Mouse (Mus musculus): ENCODE data around the gene Rbfox1. TPM values are rescaled to one million over a fixed set of nuclear protein-coding genes. Genes with fewer than 3 reads are reported as not detected.

Rbfox1 gene
- polyA plus RNA-seq, 1 experiment from 2014 or later, result 2.9 TPM

DNA sequence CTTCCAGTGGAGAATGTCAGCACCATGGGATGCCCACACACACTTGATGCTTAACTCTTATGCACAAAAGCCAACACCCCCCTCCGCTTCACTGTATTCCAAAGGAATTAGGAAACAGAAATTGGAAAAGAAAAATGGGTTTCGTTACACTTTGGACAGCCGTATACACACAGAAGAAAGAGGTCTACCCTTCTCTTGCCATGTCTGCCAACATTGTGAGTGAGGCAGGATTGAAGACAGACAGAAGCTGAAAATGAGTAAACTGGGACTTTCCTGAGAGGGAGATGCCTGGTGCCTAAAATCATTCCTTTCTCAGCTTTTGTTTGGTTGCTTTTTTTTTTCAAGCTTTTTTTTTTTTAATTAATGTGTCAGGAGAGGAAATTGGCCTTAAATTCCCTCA, 1000.5 kb downstream of the Rbfox1 start:
- no peaks in the 10 kb centered on the region for H3K27me3 ChIP-seq
- H3K36me3 ChIP-seq, result no peaks in the 10 kb centered on the region
- 78% methylated on average over 3 of the region's 3 CpGs for WGBS
- H3K9ac ChIP-seq, result no peak overlapping the region
- no peaks in the 10 kb centered on the region for H3K9me3 ChIP-seq
- no peaks in the 10 kb centered on the region for H3K4me1 ChIP-seq
- H3K4me2 ChIP-seq (replicated peaks), result no peak overlapping the region
- no peak overlapping the region for H3K27ac ChIP-seq
- no peak for ATAC-seq (ENCODE audit: insufficient number of reproducible peaks, insufficient read depth, low FRiP score, low TSS enrichment)
- no peak overlapping the region for H3K4me3 ChIP-seq

DNA sequence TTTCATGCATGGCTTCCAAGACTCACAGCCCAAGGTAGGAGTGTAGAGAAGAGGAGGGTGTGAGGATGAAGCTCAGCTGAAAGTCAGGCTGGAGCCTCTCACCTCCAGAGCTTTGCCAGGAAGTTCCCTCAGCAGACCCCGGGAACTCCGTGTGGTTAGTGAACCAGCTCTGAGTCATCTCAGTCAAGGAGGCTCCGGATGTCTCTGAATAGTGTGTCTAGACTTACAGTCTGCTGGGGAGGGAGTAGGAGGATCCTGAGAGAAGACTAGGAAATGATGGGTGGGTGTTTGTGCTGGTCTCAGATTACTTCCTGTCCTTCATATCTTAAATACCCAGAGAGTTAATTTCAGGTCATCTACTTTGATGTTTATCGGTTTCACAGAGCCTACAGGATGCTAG, 1004.1 kb downstream of the Rbfox1 start:
- Histone ChIP-seq H3K9me3 (no peaks in the 10 kb centered on the region), H3K36me3 (no peaks in the 10 kb centered on the region), H3K4me3 (no peak overlapping the region), H3K27ac (no peak overlapping the region), H3K27me3 (no peaks in the 10 kb centered on the region), H3K4me1 (no peaks in the 10 kb centered on the region), H3K4me2 (replicated peaks) (no peak overlapping the region), H3K9ac (no peak overlapping the region)
- WGBS, result 52% methylated on average over 4 of the region's 4 CpGs
- ATAC-seq (ENCODE audit: insufficient number of reproducible peaks, insufficient read depth, low FRiP score, low TSS enrichment), result no peak

DNA sequence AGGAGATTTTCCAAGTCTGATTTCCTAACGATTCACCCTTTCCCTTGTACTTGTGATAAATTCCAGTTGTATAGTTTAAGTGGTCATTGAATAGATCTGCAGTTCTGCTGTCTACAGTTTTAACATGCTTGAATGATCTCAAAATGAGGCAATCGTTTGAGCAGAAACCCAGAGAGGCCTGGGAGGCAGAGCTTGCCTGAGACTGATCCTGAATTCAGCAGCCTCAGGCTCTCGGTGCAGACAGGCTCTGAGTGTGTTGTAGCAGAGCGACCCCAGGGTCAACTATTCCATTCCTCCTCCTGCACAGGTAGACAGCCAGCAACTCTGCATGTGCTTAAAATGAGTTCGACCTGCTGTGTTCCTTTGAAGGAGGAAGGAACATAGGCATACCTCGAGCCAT, 1012.6 kb downstream of the Rbfox1 start:
- Histone ChIP-seq H3K27me3 (no peaks in the 10 kb centered on the region), H3K4me3 (no peak overlapping the region), H3K27ac (no peak overlapping the region), H3K4me2 (replicated peaks) (no peak overlapping the region), H3K36me3 (no peaks in the 10 kb centered on the region), H3K4me1 (no peaks in the 10 kb centered on the region), H3K9ac (no peak overlapping the region), H3K9me3 (no peaks in the 10 kb centered on the region)
- no peak for ATAC-seq (ENCODE audit: insufficient number of reproducible peaks, insufficient read depth, low FRiP score, low TSS enrichment)
- WGBS, result 32% methylated on average over 6 of the region's 6 CpGs

DNA sequence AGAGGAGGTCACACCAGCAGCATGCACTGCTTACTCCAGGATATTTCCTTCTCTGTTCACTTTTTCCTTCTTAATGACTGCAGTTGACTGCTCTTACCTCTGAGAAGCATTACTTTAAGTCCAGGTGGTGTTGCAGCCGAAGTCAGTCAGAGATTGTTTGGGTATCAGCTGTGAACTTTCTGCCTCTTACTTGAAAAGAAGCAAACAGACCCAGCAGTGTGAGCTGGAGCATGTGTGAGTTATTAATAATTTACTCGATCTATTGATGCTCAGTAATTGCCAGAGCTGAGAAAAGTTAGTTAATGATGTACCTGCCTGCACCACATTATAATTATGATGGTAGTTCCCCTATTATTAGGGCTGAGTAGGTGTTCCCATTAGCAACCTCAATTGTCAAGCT, 1014.9 kb downstream of the Rbfox1 start:
- H3K27me3 ChIP-seq, result no peaks in the 10 kb centered on the region
- H3K27ac ChIP-seq, result no peak overlapping the region
- H3K9me3 ChIP-seq, result no peaks in the 10 kb centered on the region

DNA sequence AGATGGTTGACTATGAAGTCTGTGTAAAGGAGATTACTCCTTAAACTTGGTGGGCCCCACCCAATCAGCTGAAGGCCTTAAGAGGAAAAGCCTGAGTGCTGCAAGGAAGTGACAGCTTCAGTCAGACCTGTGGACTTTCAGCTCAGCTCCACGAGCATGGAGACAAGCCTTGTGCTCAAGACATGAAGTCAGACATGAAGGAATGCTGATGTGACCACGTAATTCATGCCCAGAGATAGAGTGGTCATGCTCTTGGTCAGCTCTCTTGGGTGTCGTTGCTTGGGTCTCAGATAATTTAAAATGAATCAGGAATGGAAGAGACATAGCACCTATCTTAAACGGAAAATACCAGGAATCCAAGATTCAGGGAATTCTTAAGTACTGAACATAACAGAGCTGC, 1019.8 kb downstream of the Rbfox1 start:
- Histone ChIP-seq H3K36me3 (no peaks in the 10 kb centered on the region), H3K4me2 (replicated peaks) (no peak overlapping the region), H3K27ac (no peak overlapping the region), H3K27me3 (no peaks in the 10 kb centered on the region), H3K4me3 (no peak overlapping the region), H3K9me3 (no peaks in the 10 kb centered on the region), H3K9ac (no peak overlapping the region), H3K4me1 (no peaks in the 10 kb centered on the region)
- 69% methylated on average over 4 of the region's 4 CpGs for WGBS
- no peak for ATAC-seq (ENCODE audit: insufficient number of reproducible peaks, insufficient read depth, low FRiP score, low TSS enrichment)

More for the DNA sequence above, 1014.9 kb downstream of the Rbfox1 start:
- Histone ChIP-seq H3K4me3 (no peak overlapping the region), H3K4me2 (replicated peaks) (no peak overlapping the region), H3K4me1 (no peaks in the 10 kb centered on the region), H3K9ac (no peak overlapping the region), H3K36me3 (no peaks in the 10 kb centered on the region)
- no peak for ATAC-seq (ENCODE audit: insufficient number of reproducible peaks, insufficient read depth, low FRiP score, low TSS enrichment)
- WGBS, result 56% methylated on average over 2 of the region's 2 CpGs

DNA sequence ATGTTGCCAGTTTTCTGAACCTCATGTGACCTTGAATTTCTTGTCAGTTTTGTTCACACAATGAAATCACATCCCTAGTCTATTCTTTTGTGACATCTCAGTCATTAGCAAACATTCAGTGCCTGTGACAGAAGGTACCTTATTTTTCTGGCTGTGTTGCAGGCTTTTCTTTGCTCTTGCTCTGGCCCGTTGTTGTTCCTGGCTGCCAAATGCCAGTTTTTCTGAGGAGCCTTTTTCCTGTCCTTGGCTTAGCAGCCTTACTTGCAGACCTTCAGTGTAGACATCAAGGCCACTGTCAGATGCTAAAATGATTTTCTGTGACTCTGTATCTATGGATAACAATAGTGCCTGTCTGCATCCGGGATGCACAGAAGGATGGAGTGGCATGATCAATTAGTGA, 1020.8 kb downstream of the Rbfox1 start:
- H3K36me3 ChIP-seq, result no peaks in the 10 kb centered on the region
- no peak for ATAC-seq (ENCODE audit: insufficient number of reproducible peaks, insufficient read depth, low FRiP score, low TSS enrichment)
- no peak overlapping the region for H3K4me3 ChIP-seq
- H3K4me1 ChIP-seq, result no peaks in the 10 kb centered on the region
- WGBS, result 74% methylated on average over 2 of the region's 2 CpGs
- no peak overlapping the region for H3K9ac ChIP-seq
- no peaks in the 10 kb centered on the region for H3K9me3 ChIP-seq
- no peak overlapping the region for H3K4me2 ChIP-seq (replicated peaks)
- no peak overlapping the region for H3K27ac ChIP-seq
- H3K27me3 ChIP-seq, result no peaks in the 10 kb centered on the region

DNA sequence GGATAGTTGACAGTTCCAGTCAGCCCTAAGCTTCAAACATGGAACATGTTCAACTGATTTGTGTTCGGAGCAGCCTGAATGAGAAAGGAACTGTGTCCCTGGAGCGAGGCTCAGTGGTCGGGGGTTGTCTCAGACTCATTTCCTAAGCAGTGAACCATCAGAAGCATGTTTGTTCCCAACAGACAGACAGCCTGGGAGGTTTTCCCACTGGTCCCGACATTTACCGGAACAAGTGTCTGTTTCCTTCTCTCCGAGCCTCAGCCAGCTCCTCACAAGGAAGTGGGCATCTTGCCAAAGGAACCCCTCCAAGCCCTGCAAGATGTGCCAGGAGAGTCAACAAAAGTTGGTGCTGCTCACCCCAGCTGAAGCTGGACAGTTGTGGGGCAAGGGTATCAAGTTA, 1022.4 kb downstream of the Rbfox1 start:
- no peak for ATAC-seq (ENCODE audit: insufficient number of reproducible peaks, insufficient read depth, low FRiP score, low TSS enrichment)
- 63% methylated on average over 6 of the region's 6 CpGs for WGBS
- H3K9me3 ChIP-seq, result no peaks in the 10 kb centered on the region
- H3K27ac ChIP-seq, result no peak overlapping the region
- no peaks in the 10 kb centered on the region for H3K4me1 ChIP-seq
- H3K27me3 ChIP-seq, result no peaks in the 10 kb centered on the region
- H3K9ac ChIP-seq, result no peak overlapping the region
- no peak overlapping the region for H3K4me2 ChIP-seq (replicated peaks)
- no peak overlapping the region for H3K4me3 ChIP-seq
- no peaks in the 10 kb centered on the region for H3K36me3 ChIP-seq

DNA sequence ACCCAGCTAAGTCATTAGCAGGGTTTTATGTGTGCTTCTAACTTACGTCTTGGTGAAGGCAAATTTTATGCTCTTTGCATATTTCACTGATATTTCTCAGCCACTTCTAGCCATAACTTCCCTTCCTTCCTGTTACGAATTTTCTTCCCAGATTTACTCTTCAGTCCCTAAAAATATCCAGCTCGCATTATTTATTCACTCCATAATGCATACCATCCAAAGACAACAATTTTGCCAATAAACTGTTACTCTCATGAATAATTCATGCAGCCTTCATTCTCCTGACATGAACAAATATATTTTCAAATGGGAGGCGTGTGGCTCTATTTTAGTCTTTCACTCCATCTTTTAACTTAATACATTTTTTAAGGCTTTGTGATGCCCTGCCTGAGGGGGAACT, 1029.4 kb downstream of the Rbfox1 start:
- Histone ChIP-seq H3K4me1 (no peaks in the 10 kb centered on the region), H3K27ac (no peak overlapping the region), H3K4me3 (no peak overlapping the region), H3K27me3 (no peaks in the 10 kb centered on the region), H3K9me3 (no peaks in the 10 kb centered on the region), H3K36me3 (no peaks in the 10 kb centered on the region), H3K4me2 (replicated peaks) (no peak overlapping the region), H3K9ac (no peak overlapping the region)
- WGBS, result 74% methylated on average over 4 of the region's 4 CpGs
- no peak for ATAC-seq (ENCODE audit: insufficient number of reproducible peaks, insufficient read depth, low FRiP score, low TSS enrichment)

DNA sequence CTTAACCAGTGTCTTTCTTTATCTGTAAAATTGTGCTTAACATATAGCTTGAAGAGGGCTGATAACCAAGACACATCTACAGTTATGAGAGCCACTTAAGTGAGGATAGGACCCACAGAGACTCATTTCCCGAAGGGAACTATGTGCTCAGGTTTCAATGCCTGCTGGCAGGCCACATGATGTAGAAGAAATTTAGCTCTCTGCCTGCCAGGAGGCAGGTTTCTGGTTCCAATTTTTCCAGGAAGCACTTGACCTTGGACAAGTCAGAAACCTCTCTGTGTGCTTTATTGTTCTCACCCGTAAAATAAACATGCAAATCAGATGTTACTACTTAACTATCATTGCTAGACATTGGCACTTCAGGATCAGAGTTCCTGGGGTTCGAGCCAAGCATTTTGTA, 1033.5 kb downstream of the Rbfox1 start:
- whole genome bisulfite sequencing, result 22% methylated on average over 3 of the region's 3 CpGs
- no peak for ATAC-seq (ENCODE audit: insufficient number of reproducible peaks, insufficient read depth, low FRiP score, low TSS enrichment)
- Histone ChIP-seq H3K9me3 (no peaks in the 10 kb centered on the region), H3K27me3 (no peaks in the 10 kb centered on the region), H3K4me2 (replicated peaks) (no peak overlapping the region), H3K4me3 (no peak overlapping the region), H3K27ac (no peak overlapping the region), H3K4me1 (no peaks in the 10 kb centered on the region), H3K9ac (no peak overlapping the region), H3K36me3 (no peaks in the 10 kb centered on the region)

DNA sequence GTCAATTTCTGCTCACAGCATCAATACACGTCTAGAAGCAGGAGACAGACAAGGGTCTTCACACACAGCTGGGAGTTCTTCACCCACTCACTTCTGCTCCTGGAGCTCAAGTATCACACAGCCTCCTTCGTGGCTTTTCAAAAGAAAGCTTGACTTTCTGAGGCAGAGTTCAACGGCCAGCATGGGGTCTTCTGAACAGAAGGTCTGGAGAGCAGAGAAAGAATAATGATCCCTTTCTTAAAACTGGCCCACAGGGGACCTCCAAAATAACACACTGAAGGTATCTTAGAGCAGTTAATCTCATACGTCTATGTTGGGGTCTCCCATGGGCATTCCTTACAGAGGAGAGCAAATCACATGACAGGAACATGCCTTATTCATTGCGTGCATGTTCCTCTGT, 1034.5 kb downstream of the Rbfox1 start:
- WGBS, result 18% methylated on average over 5 of the region's 5 CpGs
- Histone ChIP-seq H3K4me2 (replicated peaks) (no peak overlapping the region), H3K9ac (no peak overlapping the region), H3K4me1 (no peaks in the 10 kb centered on the region), H3K27ac (no peak overlapping the region), H3K36me3 (no peaks in the 10 kb centered on the region), H3K9me3 (no peaks in the 10 kb centered on the region), H3K4me3 (no peak overlapping the region), H3K27me3 (no peaks in the 10 kb centered on the region)
- no peak for ATAC-seq (ENCODE audit: insufficient number of reproducible peaks, insufficient read depth, low FRiP score, low TSS enrichment)

DNA sequence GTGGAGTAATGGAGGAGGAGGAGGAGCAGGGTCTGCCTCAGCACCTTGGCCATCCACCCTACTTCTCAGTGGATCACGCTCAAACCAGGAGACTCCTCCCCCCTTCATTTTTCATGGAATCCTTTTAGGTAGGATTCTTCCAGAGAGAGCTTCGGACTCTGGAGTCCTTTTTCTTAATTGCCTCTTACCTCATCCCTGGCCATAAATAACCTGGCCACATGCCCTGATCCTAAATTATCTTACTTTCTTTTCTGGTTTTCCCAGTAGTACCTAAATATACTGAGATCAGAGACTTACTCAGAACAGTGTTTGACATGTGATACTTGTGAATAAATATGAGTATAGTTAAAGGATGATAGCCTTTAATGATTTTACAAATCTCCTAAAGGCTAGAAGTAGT, 1042.5 kb downstream of the Rbfox1 start:
- no peak overlapping the region for H3K4me3 ChIP-seq
- no peaks in the 10 kb centered on the region for H3K36me3 ChIP-seq
- ATAC-seq (ENCODE audit: insufficient number of reproducible peaks, insufficient read depth, low FRiP score, low TSS enrichment), result no peak
- H3K9me3 ChIP-seq, result no peaks in the 10 kb centered on the region
- H3K27ac ChIP-seq, result no peak overlapping the region
- no peaks in the 10 kb centered on the region for H3K4me1 ChIP-seq
- no peak overlapping the region for H3K9ac ChIP-seq
- 66% methylated on average over 2 of the region's 2 CpGs for WGBS
- H3K4me2 ChIP-seq (replicated peaks), result no peak overlapping the region
- H3K27me3 ChIP-seq, result no peaks in the 10 kb centered on the region

DNA sequence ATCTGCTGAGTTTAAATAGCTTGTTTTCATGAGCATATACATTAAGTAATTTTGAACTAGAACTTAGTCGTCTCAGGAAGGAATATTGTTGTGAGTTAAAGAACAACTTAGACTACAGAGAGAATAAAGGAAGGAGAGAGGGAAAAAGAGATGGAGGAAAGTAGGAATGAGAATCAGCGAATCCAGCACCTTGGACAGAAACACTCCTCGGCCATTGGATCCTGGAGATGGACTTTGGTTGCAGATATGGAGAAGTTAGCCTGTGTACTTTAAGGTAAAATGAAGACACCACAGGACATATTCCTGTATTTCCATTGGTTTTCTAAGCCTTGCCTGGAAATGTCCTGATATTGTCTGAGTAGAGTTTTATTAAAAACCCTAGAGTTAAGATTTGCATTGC, 1045.6 kb downstream of the Rbfox1 start:
- H3K4me2 ChIP-seq (replicated peaks), result no peak overlapping the region
- WGBS, result 53% methylated on average over 3 of the region's 3 CpGs
- H3K36me3 ChIP-seq, result no peaks in the 10 kb centered on the region
- no peak overlapping the region for H3K27ac ChIP-seq
- H3K4me1 ChIP-seq, result no peaks in the 10 kb centered on the region
- no peak overlapping the region for H3K9ac ChIP-seq
- H3K27me3 ChIP-seq, result no peaks in the 10 kb centered on the region
- H3K9me3 ChIP-seq, result no peaks in the 10 kb centered on the region
- no peak overlapping the region for H3K4me3 ChIP-seq
- ATAC-seq (ENCODE audit: insufficient number of reproducible peaks, insufficient read depth, low FRiP score, low TSS enrichment), result no peak

DNA sequence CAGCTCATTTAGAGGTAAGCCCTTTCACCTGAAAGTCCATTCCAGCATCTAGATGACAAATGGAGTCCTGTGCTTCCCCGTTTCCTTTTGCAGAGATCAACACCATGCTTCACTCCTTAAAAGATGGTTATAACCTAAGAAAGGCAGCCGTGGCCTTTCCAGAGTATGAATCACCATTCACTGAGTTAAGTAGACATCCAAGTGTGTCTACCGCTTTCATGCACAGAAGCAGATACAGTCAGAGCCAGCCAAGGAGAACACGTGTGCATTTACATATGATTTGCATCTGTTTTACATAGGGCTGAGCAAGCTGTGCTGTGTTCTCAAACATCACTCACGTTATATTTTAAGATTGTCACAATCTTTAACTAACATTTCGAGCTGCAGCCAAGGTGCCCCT, 1061.0 kb downstream of the Rbfox1 start:
- no peak overlapping the region for H3K4me3 ChIP-seq
- H3K9ac ChIP-seq, result no peak overlapping the region
- no peak for ATAC-seq (ENCODE audit: insufficient number of reproducible peaks, insufficient read depth, low FRiP score, low TSS enrichment)
- no peaks in the 10 kb centered on the region for H3K4me1 ChIP-seq
- H3K9me3 ChIP-seq, result no peaks in the 10 kb centered on the region
- H3K36me3 ChIP-seq, result no peaks in the 10 kb centered on the region
- 87% methylated on average over 6 of the region's 6 CpGs for WGBS
- H3K27ac ChIP-seq, result no peak overlapping the region
- no peak overlapping the region for H3K4me2 ChIP-seq (replicated peaks)
- H3K27me3 ChIP-seq, result no peaks in the 10 kb centered on the region

All from embryonic facial prominence, embryonic 12.5 days (tissue).